10 mouse cellular contexts compared by ENCODE assay signal in genomic region chr4:139282955-139283417, GRCm38 (mm10). TPM values are rescaled to one million over a fixed set of nuclear protein-coding genes. Genes with fewer than 3 reads are reported as not detected.
DNase-seq lines count a peak whose midpoint lies in the region; ATAC-seq and TF ChIP-seq lines count a peak whose summit lies in the region.
"Had no signal": no experiment of that assay in that cellular context is flagged by ENCODE, and none has a peak within 500 bp of the region (broad histone marks: within the 10 kb centered on the region; RNA-seq: fewer than 3 reads in every experiment).

No protein-coding gene starts in this region.

- 0 out of 2 replicates have a peak, but pooled peaks have one; percentile 4 for TF ChIP-seq CTCF in kidney, postnatal 0 days (IDR thresholded peaks at IDR 0.05; ENCODE audit: low read depth)
- no peak for TF ChIP-seq CTCF in stomach, postnatal 0 days (IDR thresholded peaks at IDR 0.05; ENCODE audit: low read depth)

- H3K27me3 ChIP-seq in kidney, postnatal 0 days (ENCODE audit: insufficient read depth, low read length), result no peaks in the 10 kb centered on the region
- no peaks in the 10 kb centered on the region for H3K27me3 ChIP-seq in stomach, postnatal 0 days (ENCODE audit: control insufficient read depth, insufficient read depth, low read length)
- no peaks in the 10 kb centered on the region for H3K27me3 ChIP-seq in forebrain, embryonic 15.5 days

- no peak for TF ChIP-seq EP300 in stomach, postnatal 0 days (optimal IDR thresholded peaks at IDR 0.05)

- peak; percentile 22; the same call in 1 of the 2 replicates for ATAC-seq in kidney, postnatal 0 days (replicated peaks; ENCODE audit: low FRiP score, low read depth)
- no peak for ATAC-seq in stomach, postnatal 0 days (ENCODE audit: low FRiP score, low TSS enrichment)
- ATAC-seq in forebrain, embryonic 15.5 days (replicated peaks), result no peak

- DNase-seq in testis, postnatal 10 days (ENCODE audit: low spot score), result peak; percentile 66
- no peak for DNase-seq in testis, postnatal 14 days (ENCODE audit: low spot score)
- peak; percentile 83 to 87 for DNase-seq in cerebellum, postnatal 25 days
- peak; percentile 94 for DNase-seq in kidney, postnatal 0 days (ENCODE audit: low spot score)
- DNase-seq in stomach, postnatal 0 days (ENCODE audit: low spot score), result no peak
- DNase-seq in c-Kit-positive CD71-positive TER-119-positive erythroid progenitor cells, embryonic 14.5 days (ENCODE audit: low spot score), result no peak
- no peak for DNase-seq in layer of hippocampus, adult 9-11 months
- DNase-seq: midbrain, embryonic 14.5 days; spleen, adult 18-20 months had no signal

- WGBS in kidney, postnatal 0 days, result 15% methylated on average over 6 of the region's 6 CpGs
- WGBS in stomach, postnatal 0 days, result 48% methylated on average over 6 of the region's 6 CpGs
- WGBS in forebrain, embryonic 15.5 days, result 66% methylated on average over 6 of the region's 6 CpGs

- no peak overlapping the region for H3K4me3 ChIP-seq in kidney, postnatal 0 days (replicated peaks; ENCODE audit: low read depth, low read length)
- H3K4me3 ChIP-seq in stomach, postnatal 0 days (ENCODE audit: low read depth, low read length), result no peak overlapping the region
- no peak overlapping the region for H3K4me3 ChIP-seq in forebrain, embryonic 15.5 days

- no peak overlapping the region for H3K4me2 ChIP-seq in kidney, postnatal 0 days (ENCODE audit: low read length)
- no peak overlapping the region for H3K4me2 ChIP-seq in stomach, postnatal 0 days (replicated peaks; ENCODE audit: low read depth)
- no peak overlapping the region for H3K4me2 ChIP-seq in forebrain, embryonic 15.5 days (replicated peaks)

- peaks cover 14% of the 10 kb centered on the region for H3K4me1 ChIP-seq in kidney, postnatal 0 days (replicated peaks; ENCODE audit: insufficient read depth, low read length)
- no peaks in the 10 kb centered on the region for H3K4me1 ChIP-seq in stomach, postnatal 0 days (replicated peaks; ENCODE audit: control insufficient read depth, insufficient read depth)
- H3K4me1 ChIP-seq in forebrain, embryonic 15.5 days, result no peaks in the 10 kb centered on the region

- no peak overlapping the region for H3K9ac ChIP-seq in kidney, postnatal 0 days (ENCODE audit: low read depth, low read length)
- H3K9ac ChIP-seq in stomach, postnatal 0 days (ENCODE audit: low read length), result peak overlapping the region; percentile 9; the same call in 1 of the 2 replicates
- H3K9ac ChIP-seq in forebrain, embryonic 15.5 days (replicated peaks), result no peak overlapping the region

- H3K9me3 ChIP-seq in kidney, postnatal 0 days (replicated peaks; ENCODE audit: low read length), result no peaks in the 10 kb centered on the region
- no peaks in the 10 kb centered on the region for H3K9me3 ChIP-seq in stomach, postnatal 0 days (ENCODE audit: control insufficient read depth, low read length)
- H3K9me3 ChIP-seq in forebrain, embryonic 15.5 days, result no peaks in the 10 kb centered on the region

- H3K36me3 ChIP-seq in kidney, postnatal 0 days (ENCODE audit: insufficient read depth, low read length), result peaks cover 46% of the 10 kb centered on the region
- H3K36me3 ChIP-seq in stomach, postnatal 0 days (ENCODE audit: control insufficient read depth, insufficient read depth, low read length), result peaks cover 44% of the 10 kb centered on the region
- peaks cover 47% of the 10 kb centered on the region for H3K36me3 ChIP-seq in forebrain, embryonic 15.5 days

- H3K27ac ChIP-seq in kidney, postnatal 0 days, result peak overlapping the region; percentile 71
- no peak overlapping the region for H3K27ac ChIP-seq in stomach, postnatal 0 days (replicated peaks)
- no peak overlapping the region for H3K27ac ChIP-seq in forebrain, embryonic 15.5 days (replicated peaks)

RNA-seq across cellular contexts. Expression of gene Pqlc2, which starts 27.5 kb away (rescaled TPM):
- 21.3 and 24.0 TPM in 2 replicates for polyA plus RNA-seq in kidney, postnatal 0 days (2015; fragmentation: Nextera tagmentation; extraction: Ambion mirVana)
- polyA plus RNA-seq in stomach, postnatal 0 days (2015; fragmentation: Nextera tagmentation; extraction: Ambion mirVana), result 20.9 and 22.2 TPM in 2 replicates
- 10.5 and 10.6 TPM in 2 replicates for polyA plus RNA-seq in forebrain, embryonic 15.5 days (2015; fragmentation: Nextera tagmentation; extraction: Ambion mirVana)

RNA-seq across cellular contexts. Expression of gene Akr7a5, which starts 27.6 kb away (rescaled TPM):
- 220 and 232 TPM in 2 replicates for polyA plus RNA-seq in kidney, postnatal 0 days (2015; fragmentation: Nextera tagmentation; extraction: Ambion mirVana)
- polyA plus RNA-seq in stomach, postnatal 0 days (2015; fragmentation: Nextera tagmentation; extraction: Ambion mirVana), result 73.2 and 73.8 TPM in 2 replicates
- 57.3 and 60.2 TPM in 2 replicates for polyA plus RNA-seq in forebrain, embryonic 15.5 days (2015; fragmentation: Nextera tagmentation; extraction: Ambion mirVana)

Comparison
In these comparisons a context has a peak if more than half of its experiments do, and no peak if none do; other contexts are left out.
1. DNase-seq: peak in testis, postnatal 10 days (single experiment), cerebellum, postnatal 25 days (2 of 2) and kidney, postnatal 0 days (single experiment); none in testis, postnatal 14 days (single experiment), stomach, postnatal 0 days (single experiment), c-Kit-positive CD71-positive TER-119-positive erythroid progenitor cells, embryonic 14.5 days (single experiment) and layer of hippocampus, adult 9-11 months (single experiment).